Mouse (Mus musculus): ENCODE data around the gene Cntn5. TPM values are rescaled to one million over a fixed set of nuclear protein-coding genes. Genes with fewer than 3 reads are reported as not detected.

The Cntn5 gene
- polyA plus RNA-seq, 1 experiment from 2014 or later: 18.7 TPM

GRCm38 (mm10) chr9:9705180-9705579 is 1199.4 kb downstream of the Cntn5 start:
- Histone ChIP-seq H3K4me1 (no peaks in the 10 kb centered on the region), H3K9me3 (no peaks in the 10 kb centered on the region), H3K27me3 (replicated peaks) (no peaks in the 10 kb centered on the region), H3K27ac (no peak overlapping the region), H3K4me3 (no peak overlapping the region), H3K36me3 (replicated peaks) (no peaks in the 10 kb centered on the region), H3K4me2 (no peak overlapping the region), H3K9ac (no peak overlapping the region)
- ATAC-seq (replicated peaks): no peak
- WGBS: 94% methylated on average over 1 of the region's 1 CpGs

DNA sequence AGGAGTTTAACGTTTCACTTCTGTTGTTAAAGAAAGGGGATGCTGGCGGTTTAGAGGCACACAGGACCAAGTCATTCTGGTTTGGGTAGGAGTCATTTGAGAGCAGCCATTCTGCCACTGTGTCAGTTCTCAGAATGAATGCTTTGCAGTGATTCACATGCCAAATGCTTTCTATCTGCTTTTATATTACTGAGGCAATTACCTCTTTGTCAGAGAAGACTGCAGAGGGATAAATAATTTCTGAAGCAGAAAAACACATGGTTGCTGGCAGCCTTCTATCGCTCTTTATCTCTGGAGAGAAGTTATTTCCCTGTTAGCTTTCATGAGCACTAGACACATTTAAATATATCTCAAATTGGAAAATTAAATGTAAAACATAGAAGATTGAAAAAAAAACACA is 1207.9 kb downstream of the Cntn5 start:
- ATAC-seq (replicated peaks): no peak
- Histone ChIP-seq H3K9me3 (no peaks in the 10 kb centered on the region), H3K4me1 (no peaks in the 10 kb centered on the region), H3K4me2 (no peak overlapping the region), H3K9ac (no peak overlapping the region), H3K27me3 (replicated peaks) (no peaks in the 10 kb centered on the region), H3K4me3 (no peak overlapping the region), H3K27ac (no peak overlapping the region), H3K36me3 (replicated peaks) (no peaks in the 10 kb centered on the region)
- 59% methylated on average over 3 of the region's 3 CpGs for WGBS

- Histone ChIP-seq H3K4me3 (no peak overlapping the region), H3K4me1 (0 out of 2 replicates have a peak, but pooled peaks cover 4% of the 10 kb centered on the region), H3K9me3 (no peaks in the 10 kb centered on the region), H3K36me3 (replicated peaks) (no peaks in the 10 kb centered on the region), H3K4me2 (no peak overlapping the region), H3K27ac (no peak overlapping the region), H3K27me3 (replicated peaks) (no peaks in the 10 kb centered on the region), H3K9ac (no peak overlapping the region)
- no peak for ATAC-seq (replicated peaks)
- 42% methylated on average over 5 of the region's 5 CpGs for WGBS
Observed at GRCm38 (mm10) chr9:9682348-9682884, 1222.2 kb downstream of the Cntn5 start.

GRCm38 (mm10) chr9:9676078-9676477 is 1228.5 kb downstream of the Cntn5 start:
- Histone ChIP-seq H3K4me1 (0 out of 2 replicates have a peak, but pooled peaks cover 4% of the 10 kb centered on the region), H3K27me3 (replicated peaks) (no peaks in the 10 kb centered on the region), H3K27ac (no peak overlapping the region), H3K4me3 (no peak overlapping the region), H3K36me3 (replicated peaks) (no peaks in the 10 kb centered on the region), H3K9me3 (no peaks in the 10 kb centered on the region), H3K4me2 (no peak overlapping the region), H3K9ac (no peak overlapping the region)
- 89% methylated on average over 4 of the region's 4 CpGs for WGBS
- ATAC-seq (replicated peaks): no peak

- no peak for ATAC-seq (replicated peaks)
- no peaks in the 10 kb centered on the region for H3K36me3 ChIP-seq (replicated peaks)
- H3K4me1 ChIP-seq: 0 out of 2 replicates have a peak, but pooled peaks cover 2% of the 10 kb centered on the region
- H3K9ac ChIP-seq: no peak overlapping the region
- H3K9me3 ChIP-seq: no peaks in the 10 kb centered on the region
- WGBS: 86% methylated on average over 5 of the region's 5 CpGs
- no peak overlapping the region for H3K4me2 ChIP-seq
- H3K27ac ChIP-seq: no peak overlapping the region
- no peak overlapping the region for H3K4me3 ChIP-seq
- no peaks in the 10 kb centered on the region for H3K27me3 ChIP-seq (replicated peaks)
Observed at GRCm38 (mm10) chr9:9674531-9674930, 1230.0 kb downstream of the Cntn5 start.

DNA sequence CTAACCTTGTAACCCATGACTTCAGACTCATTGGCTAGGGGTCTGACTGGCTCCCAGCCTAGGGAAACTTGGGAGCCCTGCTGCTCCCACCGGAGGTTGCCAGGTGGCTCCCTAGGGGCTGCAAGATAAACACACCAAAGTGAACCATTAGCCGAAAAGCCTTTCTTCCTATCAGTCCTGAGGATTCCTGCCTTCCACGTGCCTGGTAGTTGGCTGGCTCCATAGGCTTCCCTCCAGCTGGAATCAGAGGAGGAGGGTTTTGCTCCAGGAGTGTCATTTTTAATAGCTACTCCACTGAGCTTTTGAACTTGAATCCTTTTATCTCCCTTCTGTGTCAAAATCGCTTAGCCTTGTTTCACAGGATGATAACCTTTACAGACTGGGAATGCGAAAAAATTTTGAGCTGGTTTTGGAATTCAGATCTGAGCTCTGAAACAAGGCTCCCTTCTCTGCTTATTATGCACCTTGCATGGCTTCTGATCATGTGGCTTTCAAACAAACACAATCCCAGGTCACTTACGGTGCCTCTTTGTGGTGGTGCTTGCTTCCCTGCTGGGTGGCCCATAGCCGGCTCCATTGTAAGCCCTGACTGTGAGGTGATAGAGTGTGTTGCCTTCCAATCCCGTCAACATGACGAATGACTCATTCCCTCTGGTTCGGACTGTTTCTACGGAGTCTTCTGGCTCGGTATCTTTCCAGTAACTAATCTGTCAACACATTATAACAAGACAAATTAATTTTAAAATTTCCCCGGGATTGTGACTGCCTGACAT is 1231.1 kb downstream of the Cntn5 start:
- WGBS: 10% methylated on average over 13 of the region's 13 CpGs
- H3K4me3 ChIP-seq: no peak overlapping the region
- peak overlapping the region; percentile 32; the same call in 1 of the 2 replicates for H3K27ac ChIP-seq
- no peaks in the 10 kb centered on the region for H3K9me3 ChIP-seq
- peak; percentile 87 for ATAC-seq (replicated peaks)
- H3K4me2 ChIP-seq: peak overlapping the region; percentile 7; the same call in 1 of the 2 replicates
- no peak overlapping the region for H3K9ac ChIP-seq
- H3K4me1 ChIP-seq: no peaks in the 10 kb centered on the region
- no peaks in the 10 kb centered on the region for H3K27me3 ChIP-seq (replicated peaks)
- H3K36me3 ChIP-seq (replicated peaks): no peaks in the 10 kb centered on the region

- no peaks in the 10 kb centered on the region for H3K9me3 ChIP-seq
- H3K27ac ChIP-seq: no peak overlapping the region
- H3K4me3 ChIP-seq: no peak overlapping the region
- H3K36me3 ChIP-seq (replicated peaks): no peaks in the 10 kb centered on the region
- 82% methylated on average over 3 of the region's 3 CpGs for WGBS
- ATAC-seq (replicated peaks): no peak
- no peak overlapping the region for H3K4me2 ChIP-seq
- no peaks in the 10 kb centered on the region for H3K4me1 ChIP-seq
- no peaks in the 10 kb centered on the region for H3K27me3 ChIP-seq (replicated peaks)
- no peak overlapping the region for H3K9ac ChIP-seq
Observed at GRCm38 (mm10) chr9:9653463-9653862, 1251.1 kb downstream of the Cntn5 start.

DNA sequence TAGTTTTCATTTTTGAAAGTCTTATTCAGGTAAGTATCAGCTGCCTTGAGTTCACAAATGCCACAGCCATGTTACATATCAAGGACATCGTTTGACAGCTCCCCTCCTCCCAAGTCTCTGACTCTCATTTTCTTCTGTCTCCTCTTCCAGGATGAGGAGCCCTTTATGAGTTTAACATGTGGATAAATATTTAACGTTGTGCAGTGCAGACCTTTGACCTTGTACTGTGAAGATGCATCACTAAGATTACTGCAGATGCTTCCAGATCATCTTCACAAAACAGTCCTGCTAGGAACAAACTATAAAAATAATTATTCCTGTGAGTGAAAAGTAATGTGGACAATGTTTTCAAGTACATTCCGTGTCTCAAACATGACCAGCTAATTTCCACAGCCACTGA is 1257.2 kb downstream of the Cntn5 start:
- 87% methylated on average over 3 of the region's 3 CpGs for WGBS
- Histone ChIP-seq H3K9me3 (no peaks in the 10 kb centered on the region), H3K36me3 (replicated peaks) (no peaks in the 10 kb centered on the region), H3K9ac (no peak overlapping the region), H3K27me3 (replicated peaks) (no peaks in the 10 kb centered on the region), H3K27ac (no peak overlapping the region), H3K4me1 (no peaks in the 10 kb centered on the region), H3K4me2 (no peak overlapping the region), H3K4me3 (no peak overlapping the region)
- ATAC-seq (replicated peaks): no peak

DNA sequence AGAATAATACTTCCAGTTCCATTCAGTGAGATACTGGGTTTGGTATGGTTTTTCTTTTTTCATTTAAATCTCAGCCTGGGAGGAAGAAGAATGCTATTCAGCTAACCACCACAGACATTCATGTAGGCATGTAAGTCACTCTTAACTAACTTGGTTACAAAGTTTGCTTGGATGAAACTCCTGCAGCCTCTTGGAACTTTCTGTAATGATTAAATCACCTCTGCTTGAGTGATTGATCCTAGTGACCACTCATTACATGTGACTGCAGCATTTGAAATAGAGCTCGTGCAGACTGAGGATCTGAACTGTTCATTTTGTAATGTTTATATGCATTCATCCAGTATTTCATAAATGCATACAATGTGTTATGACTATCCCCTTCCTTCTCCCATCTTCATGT is 1258.3 kb downstream of the Cntn5 start:
- Histone ChIP-seq H3K27ac (no peak overlapping the region), H3K27me3 (replicated peaks) (no peaks in the 10 kb centered on the region), H3K36me3 (replicated peaks) (no peaks in the 10 kb centered on the region), H3K4me1 (no peaks in the 10 kb centered on the region), H3K9me3 (no peaks in the 10 kb centered on the region), H3K4me2 (no peak overlapping the region), H3K4me3 (no peak overlapping the region), H3K9ac (no peak overlapping the region)
- no peak for ATAC-seq (replicated peaks)
- WGBS: 94% methylated on average over 1 of the region's 1 CpGs

Small RNA genes lying within 50 kb of the gene (microRNA-seq; reads per million reads assigned to microRNA genes)
- gene Gm24496 (not detected), gene Gm25086 (not detected), gene Gm26195 (not detected), gene Mir6237 (not detected)

Measured in midbrain, embryonic 15.5 days (tissue).